Mouse (Mus musculus) heart, embryonic 15.5 days (tissue): ENCODE measurements around the gene Psmc6. TPM values are rescaled to one million over a fixed set of nuclear protein-coding genes. Genes with fewer than 3 reads are reported as not detected.
A peak's percentile ranks its signal among the peaks of the same experiment; 100 is the strongest.

Experiments used
- ATAC-seq: fragments of 200-750 bp; cut with Nextera tagmentation; replicated peaks from 2 replicates; pipeline ENCODE4 v1.8.0; 2017; ENCODE audit warnings: low read depth, moderate TSS enrichment; ENCODE audit not compliant: insufficient number of reproducible peaks, insufficient read depth, low FRiP score
- H3K27ac ChIP-seq: fragments of 300-500 bp; sonication (generic); 2 replicates; pipeline ENCODE4 v1.5.1; 2015; ENCODE audit warnings: mild to moderate bottlenecking, inconsistent platforms
- H3K27me3 ChIP-seq: fragments of 300-500 bp; sonication (generic); 2 replicates; pipeline ENCODE4 v1.6.1; 2015; ENCODE audit warnings: inconsistent platforms
- H3K36me3 ChIP-seq: fragments of 300-500 bp; sonication (generic); 2 replicates; pipeline ENCODE4 v1.6.1; 2015; ENCODE audit warnings: mild to moderate bottlenecking, inconsistent platforms
- H3K4me1 ChIP-seq: fragments of 300-500 bp; sonication (generic); replicated peaks from 2 replicates; pipeline ENCODE4 v1.6.1; 2015; ENCODE audit warnings: inconsistent platforms
- H3K4me2 ChIP-seq: fragments of 300-500 bp; sonication (generic); 2 replicates; pipeline ENCODE4 v1.6.1; 2015; ENCODE audit warnings: inconsistent platforms, mild to moderate bottlenecking, moderate library complexity
- H3K4me3 ChIP-seq: fragments of 300-500 bp; sonication (generic); 2 replicates; pipeline ENCODE4 v1.5.1; 2015; ENCODE audit warnings: mild to moderate bottlenecking, inconsistent platforms
- H3K9ac ChIP-seq: fragments of 300-500 bp; sonication (generic); 2 replicates; pipeline ENCODE4 v1.6.1; 2015; ENCODE audit warnings: mild to moderate bottlenecking, inconsistent platforms
- H3K9me3 ChIP-seq: fragments of 300-500 bp; sonication (generic); replicated peaks from 2 replicates; pipeline ENCODE4 v1.6.1; 2016; ENCODE audit warnings: inconsistent platforms
- WGBS: fragments of 180-500 bp; shearing (Covaris S2); methylation state at CpG from one replicate; pipeline ENCODE4 v1.1.7; 2015; ENCODE audit warnings: mixed read lengths; 5-methylcytosine and 5-hydroxymethylcytosine counted together
- polyA plus RNA-seq: library from polyadenylated mRNA; unstranded; fragments of >200 nt; fragmentation: Nextera tagmentation; extraction: Ambion mirVana; gene quantifications from 2 replicates; pipeline ENCODE4 v1.2.1, GENCODE M21; 2015

Psmc6 gene
- 104 and 117 TPM in 2 replicates for polyA plus RNA-seq

- WGBS, result under 1% methylated on average over 44 of the region's 44 CpGs
- Histone ChIP-seq H3K27ac (peak within 1 kb of the TSS; percentile 74), H3K4me1 (peaks cover 8% of the 10 kb centered on the region; the same call in 1 of the 2 replicates)
Measured at GRCm38 (mm10) chr14:45329589-45330181, at the start of gene Psmc6. Gene Psmc6, plus strand, starts transcription at chr14:45329788.

GRCm38 (mm10) chr14:45282066-45282465 lies 47.5 kb upstream of the Psmc6 start:
- Histone ChIP-seq H3K27ac (no peak overlapping the region), H3K36me3 (peaks cover 6% of the 10 kb centered on the region; the same call in 1 of the 2 replicates), H3K4me3 (no peak overlapping the region), H3K4me2 (no peak overlapping the region), H3K4me1 (no peaks in the 10 kb centered on the region), H3K9me3 (no peaks in the 10 kb centered on the region), H3K27me3 (no peaks in the 10 kb centered on the region), H3K9ac (no peak overlapping the region)
- 84% methylated on average over 3 of the region's 3 CpGs for WGBS
- no peak for ATAC-seq

More at GRCm38 (mm10) chr14:45329589-45330181, at the start of gene Psmc6:
- peak; percentile 94 for ATAC-seq
- peak within 1 kb of the TSS; percentile 71 for H3K4me2 ChIP-seq
- peaks cover 25% of the 10 kb centered on the region for H3K36me3 ChIP-seq
- peak within 1 kb of the TSS; percentile 85 for H3K9ac ChIP-seq
- H3K4me3 ChIP-seq, result peak within 1 kb of the TSS; percentile 76
- H3K27me3 ChIP-seq, result no peaks in the 10 kb centered on the region
- no peaks in the 10 kb centered on the region for H3K9me3 ChIP-seq

GRCm38 (mm10) chr14:45291608-45292007 lies 38.0 kb upstream of the Psmc6 start:
- Histone ChIP-seq H3K9me3 (no peaks in the 10 kb centered on the region), H3K4me1 (no peaks in the 10 kb centered on the region), H3K4me3 (no peak overlapping the region), H3K9ac (no peak overlapping the region), H3K36me3 (peaks cover 41% of the 10 kb centered on the region), H3K27ac (no peak overlapping the region), H3K4me2 (no peak overlapping the region), H3K27me3 (no peaks in the 10 kb centered on the region)
- WGBS, result 69% methylated on average over 4 of the region's 4 CpGs
- no peak for ATAC-seq

GRCm38 (mm10) chr14:45303939-45304338 lies 25.6 kb upstream of the Psmc6 start:
- Histone ChIP-seq H3K4me3 (no peak overlapping the region), H3K4me1 (no peaks in the 10 kb centered on the region), H3K9ac (no peak overlapping the region), H3K4me2 (no peak overlapping the region), H3K9me3 (no peaks in the 10 kb centered on the region), H3K27ac (no peak overlapping the region), H3K36me3 (peaks cover 33% of the 10 kb centered on the region), H3K27me3 (no peaks in the 10 kb centered on the region)
- no peak for ATAC-seq
- WGBS, result 66% methylated on average over 4 of the region's 4 CpGs

- no peak overlapping the region for H3K9ac ChIP-seq
- H3K4me2 ChIP-seq, result no peak overlapping the region
- 71% methylated on average over 4 of the region's 4 CpGs for WGBS
- H3K4me1 ChIP-seq, result peaks cover 3% of the 10 kb centered on the region; the same call in 1 of the 2 replicates
- H3K27me3 ChIP-seq, result no peaks in the 10 kb centered on the region
- ATAC-seq, result no peak
- no peak overlapping the region for H3K27ac ChIP-seq
- H3K9me3 ChIP-seq, result no peaks in the 10 kb centered on the region
- no peak overlapping the region for H3K4me3 ChIP-seq
- H3K36me3 ChIP-seq, result peaks cover 29% of the 10 kb centered on the region
Measured at GRCm38 (mm10) chr14:45304389-45304788, 25.2 kb upstream of the Psmc6 start.

GRCm38 (mm10) chr14:45305852-45306251 lies 23.7 kb upstream of the Psmc6 start:
- ATAC-seq, result no peak
- H3K4me3 ChIP-seq, result no peak overlapping the region
- 92% methylated on average over 5 of the region's 5 CpGs for WGBS

DNA sequence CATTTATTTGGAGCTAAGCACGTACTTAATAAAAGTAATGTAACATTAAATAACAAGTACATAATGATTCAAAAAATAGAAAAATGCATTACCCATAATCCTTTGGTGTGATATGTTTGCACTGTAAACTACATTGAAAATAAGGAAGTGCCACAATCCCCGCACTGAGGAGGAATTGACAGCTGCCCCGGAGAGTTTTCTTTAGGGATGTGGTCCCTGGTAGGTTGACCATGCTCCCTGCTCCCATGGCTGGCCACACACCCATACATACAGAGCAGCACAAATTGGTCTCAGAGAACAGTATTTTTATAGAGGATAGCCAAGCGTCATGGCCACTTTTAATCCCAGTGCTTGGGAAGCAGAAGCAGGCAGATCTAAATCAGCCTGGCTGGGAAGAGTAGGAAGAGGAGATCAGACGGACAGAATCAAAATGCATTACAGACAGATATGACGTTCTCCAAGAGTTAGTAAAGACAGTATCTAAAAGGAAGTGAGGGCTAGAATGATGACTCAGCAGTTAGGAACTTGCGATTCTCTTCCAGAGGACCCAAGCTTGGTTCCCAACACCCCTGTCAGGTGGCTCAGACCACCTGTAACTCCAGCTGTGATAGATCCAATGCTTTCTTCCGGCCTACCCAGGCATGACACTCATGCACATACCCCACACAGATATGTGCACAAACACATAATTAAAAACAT lies 21.8 kb upstream of the Psmc6 start:
- Histone ChIP-seq H3K27me3 (no peaks in the 10 kb centered on the region), H3K36me3 (peaks cover 7% of the 10 kb centered on the region), H3K4me2 (no peak overlapping the region), H3K9ac (no peak overlapping the region), H3K4me3 (no peak overlapping the region), H3K4me1 (peaks cover 13% of the 10 kb centered on the region), H3K27ac (no peak overlapping the region), H3K9me3 (no peaks in the 10 kb centered on the region)
- 82% methylated on average over 8 of the region's 8 CpGs for WGBS
- ATAC-seq, result no peak

More at GRCm38 (mm10) chr14:45305852-45306251, 23.7 kb upstream of the Psmc6 start:
- no peaks in the 10 kb centered on the region for H3K27me3 ChIP-seq
- H3K4me1 ChIP-seq, result peaks cover 13% of the 10 kb centered on the region
- H3K4me2 ChIP-seq, result no peak overlapping the region
- peaks cover 15% of the 10 kb centered on the region for H3K36me3 ChIP-seq
- no peaks in the 10 kb centered on the region for H3K9me3 ChIP-seq
- no peak overlapping the region for H3K9ac ChIP-seq
- H3K27ac ChIP-seq, result no peak overlapping the region

DNA sequence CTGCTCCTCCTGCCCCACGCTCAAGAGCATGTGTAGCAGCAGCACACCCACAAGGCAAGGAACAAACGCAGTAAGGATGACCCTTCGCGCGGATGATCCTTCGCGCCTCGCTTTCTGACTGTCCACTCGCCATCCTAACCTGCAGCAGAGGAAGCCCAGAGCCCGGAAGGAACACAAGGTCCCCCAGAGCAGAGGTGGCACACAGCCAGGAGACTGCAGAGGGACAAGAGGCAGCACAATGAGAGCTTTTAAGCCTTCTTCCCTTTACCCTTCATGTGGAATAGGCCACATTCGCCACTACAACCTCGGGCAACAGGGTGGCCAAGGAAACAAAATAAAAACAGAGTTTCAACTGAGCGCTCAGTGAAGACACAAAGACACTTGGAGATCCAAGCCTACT lies 19.9 kb upstream of the Psmc6 start:
- H3K36me3 ChIP-seq, result no peaks in the 10 kb centered on the region
- no peak overlapping the region for H3K9ac ChIP-seq
- peaks cover 20% of the 10 kb centered on the region for H3K4me1 ChIP-seq
- WGBS, result 77% methylated on average over 13 of the region's 13 CpGs
- H3K27me3 ChIP-seq, result no peaks in the 10 kb centered on the region
- H3K4me3 ChIP-seq, result no peak overlapping the region
- no peak overlapping the region for H3K27ac ChIP-seq
- H3K4me2 ChIP-seq, result no peak overlapping the region
- no peaks in the 10 kb centered on the region for H3K9me3 ChIP-seq
- ATAC-seq, result no peak

DNA sequence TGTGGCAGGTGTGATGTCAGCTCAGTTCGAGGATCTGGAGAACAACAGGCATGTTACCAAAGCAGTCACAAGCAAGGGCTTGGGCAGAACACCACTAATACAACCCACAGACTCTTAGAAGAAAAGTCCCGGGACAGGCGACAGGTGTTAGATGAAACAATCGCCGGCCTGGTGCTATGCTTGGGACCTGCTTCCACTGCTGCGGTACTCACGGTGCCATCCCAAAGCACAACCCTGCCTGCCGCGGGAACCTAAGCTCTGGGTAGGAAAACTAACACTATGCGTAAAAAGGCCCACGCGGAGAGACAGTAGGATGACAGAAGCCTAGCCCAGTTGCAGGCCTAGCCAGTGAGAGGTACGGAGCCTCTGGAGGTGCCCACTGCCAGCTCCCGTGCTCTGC lies 19.5 kb upstream of the Psmc6 start:
- Histone ChIP-seq H3K4me1 (peaks cover 21% of the 10 kb centered on the region), H3K27me3 (no peaks in the 10 kb centered on the region), H3K4me2 (no peak overlapping the region), H3K4me3 (no peak overlapping the region), H3K27ac (no peak overlapping the region), H3K9ac (no peak overlapping the region), H3K9me3 (no peaks in the 10 kb centered on the region), H3K36me3 (no peaks in the 10 kb centered on the region)
- no peak for ATAC-seq
- WGBS, result 88% methylated on average over 14 of the region's 14 CpGs

DNA sequence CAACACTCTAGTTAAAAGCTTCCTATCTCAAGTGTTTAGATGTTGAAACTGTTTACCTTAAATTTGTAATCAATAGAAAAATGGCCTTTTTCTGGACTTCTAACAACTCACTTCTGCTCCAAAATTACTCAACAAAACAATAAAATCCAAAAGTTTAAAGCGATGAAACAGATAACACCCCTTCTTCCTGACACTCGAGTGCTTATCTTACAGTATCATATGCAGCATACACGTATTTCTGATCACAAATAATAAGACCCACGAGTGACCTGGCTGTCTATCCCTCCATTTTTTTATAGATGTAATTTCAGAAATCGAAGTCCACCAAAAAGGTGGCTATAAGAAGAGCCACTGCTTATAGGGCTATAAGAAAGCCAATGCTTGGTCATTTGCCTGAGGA lies 12.7 kb upstream of the Psmc6 start:
- Histone ChIP-seq H3K9ac (peak overlapping the region; percentile 88), H3K27me3 (no peaks in the 10 kb centered on the region), H3K27ac (no peak overlapping the region), H3K9me3 (no peaks in the 10 kb centered on the region), H3K4me2 (peak overlapping the region; percentile 71), H3K36me3 (no peaks in the 10 kb centered on the region), H3K4me1 (peaks cover 34% of the 10 kb centered on the region), H3K4me3 (peak overlapping the region; percentile 81)
- WGBS, result 47% methylated on average over 5 of the region's 5 CpGs
- ATAC-seq, result no peak

GRCm38 (mm10) chr14:45317921-45318411 lies 11.6 kb upstream of the Psmc6 start:
- Histone ChIP-seq H3K9me3 (no peaks in the 10 kb centered on the region), H3K9ac (peak overlapping the region; percentile 88), H3K36me3 (no peaks in the 10 kb centered on the region), H3K27ac (peak overlapping the region; percentile 97), H3K27me3 (no peaks in the 10 kb centered on the region), H3K4me2 (peak overlapping the region; percentile 71), H3K4me1 (peaks cover 34% of the 10 kb centered on the region), H3K4me3 (peak overlapping the region; percentile 81)
- WGBS, result under 1% methylated on average over 34 of the region's 38 CpGs
- ATAC-seq, result peak; percentile 18
